Mouse (Mus musculus): ENCODE measurements around the gene Hacd1. TPM values are rescaled to one million over a fixed set of nuclear protein-coding genes. Genes with fewer than 3 reads are reported as not detected.

Gene Hacd1
- polyA plus RNA-seq, 1 experiment from 2014 or later, result 106 TPM

DNA sequence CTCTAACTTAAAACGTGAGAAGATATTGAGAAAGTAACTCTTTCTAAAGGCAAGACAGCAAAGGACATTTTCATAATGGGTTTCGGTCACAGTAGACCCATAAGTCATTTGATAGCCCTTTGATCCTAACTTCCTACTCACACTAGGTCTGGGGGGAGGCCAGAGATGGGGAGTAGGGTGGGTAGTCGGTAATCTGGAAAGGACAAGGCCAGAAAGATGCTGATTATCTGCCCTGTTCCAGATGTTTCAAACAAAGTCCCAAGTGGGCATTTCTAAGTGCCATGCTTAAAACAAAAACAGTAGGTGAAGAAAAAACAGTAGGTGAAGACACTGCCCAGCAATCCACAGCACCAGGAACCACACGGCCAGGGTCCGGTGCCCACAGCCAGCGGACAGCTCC is 1.2 kb downstream of the Hacd1 start:
- Histone ChIP-seq H3K36me3 (ENCODE audit: insufficient read depth, low read length) (no peaks in the 10 kb centered on the region), H3K27ac (ENCODE audit: low read length) (peak overlapping the region; percentile 80), H3K9ac (replicated peaks; ENCODE audit: low read depth) (peak overlapping the region; percentile 48), H3K9me3 (ENCODE audit: low read length) (no peaks in the 10 kb centered on the region), H3K4me3 (ENCODE audit: low read depth, low read length) (peak overlapping the region; percentile 83), H3K4me1 (ENCODE audit: insufficient read depth, low read depth, low read length) (no peaks in the 10 kb centered on the region), H3K27me3 (replicated peaks; ENCODE audit: insufficient read depth, low read length) (no peaks in the 10 kb centered on the region), H3K4me2 (replicated peaks; ENCODE audit: low read depth, low read length) (peak overlapping the region; percentile 75)
- WGBS, result 5% methylated on average over 6 of the region's 6 CpGs
- no peak for DNase-seq (ENCODE audit: low spot score)
- no peak for ATAC-seq
- TF ChIP-seq CTCF (IDR thresholded peaks at IDR 0.05) (no peak), EP300 (IDR thresholded peaks at IDR 0.05) (no peak)

DNA sequence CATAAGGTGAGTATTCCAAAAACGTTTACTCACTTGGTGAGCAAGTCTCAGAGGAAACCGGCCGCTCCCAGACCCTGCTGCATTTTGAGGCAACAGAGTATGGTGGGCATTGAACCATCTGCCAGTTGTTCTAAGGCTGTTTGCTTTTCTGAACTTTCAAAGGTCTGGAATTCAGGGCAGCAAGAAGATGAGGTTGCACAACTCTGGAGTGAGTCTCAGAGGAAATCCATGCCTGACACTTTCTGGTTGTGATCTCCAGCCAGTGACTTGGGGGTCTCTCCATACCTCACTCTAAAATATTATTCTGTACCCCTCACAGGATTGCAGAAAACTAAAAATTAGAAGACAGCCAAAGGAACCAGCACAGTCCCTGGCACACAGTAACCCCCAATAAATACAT is 1.8 kb downstream of the Hacd1 start:
- no peak for ATAC-seq
- H3K4me1 ChIP-seq (ENCODE audit: insufficient read depth, low read depth, low read length), result no peaks in the 10 kb centered on the region
- no peak overlapping the region for H3K4me2 ChIP-seq (replicated peaks; ENCODE audit: low read depth, low read length)
- H3K9me3 ChIP-seq (ENCODE audit: low read length), result no peaks in the 10 kb centered on the region
- H3K27ac ChIP-seq (ENCODE audit: low read length), result no peak overlapping the region
- TF ChIP-seq CTCF (IDR thresholded peaks at IDR 0.05), result no peak
- TF ChIP-seq EP300 (IDR thresholded peaks at IDR 0.05), result no peak
- H3K9ac ChIP-seq (replicated peaks; ENCODE audit: low read depth), result no peak overlapping the region
- DNase-seq (ENCODE audit: low spot score), result peak; percentile 26
- no peaks in the 10 kb centered on the region for H3K27me3 ChIP-seq (replicated peaks; ENCODE audit: insufficient read depth, low read length)
- 66% methylated on average over 3 of the region's 3 CpGs for WGBS
- no peak overlapping the region for H3K4me3 ChIP-seq (ENCODE audit: low read depth, low read length)
- H3K36me3 ChIP-seq (ENCODE audit: insufficient read depth, low read length), result no peaks in the 10 kb centered on the region

DNA sequence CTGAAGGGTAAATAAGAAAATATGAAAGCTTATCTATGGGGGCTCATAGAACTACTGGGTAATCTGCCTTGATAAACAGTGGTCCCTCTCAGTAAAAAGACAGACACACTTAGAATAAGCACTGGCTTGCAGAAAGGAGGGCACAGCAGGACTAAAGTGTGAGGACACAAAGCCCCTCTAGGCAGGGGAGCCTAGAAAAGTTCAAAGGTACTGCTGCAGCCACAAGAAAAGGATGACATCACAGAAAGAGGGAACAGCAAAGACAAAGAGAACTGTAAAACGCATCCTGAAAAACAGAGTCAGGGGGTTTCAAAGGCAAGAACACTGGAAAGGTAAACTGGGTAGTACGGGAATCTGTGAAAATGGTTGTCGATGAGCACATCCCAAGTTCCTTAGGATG is 2.3 kb downstream of the Hacd1 start:
- Histone ChIP-seq H3K4me2 (replicated peaks; ENCODE audit: low read depth, low read length) (no peak overlapping the region), H3K36me3 (ENCODE audit: insufficient read depth, low read length) (no peaks in the 10 kb centered on the region), H3K9me3 (ENCODE audit: low read length) (no peaks in the 10 kb centered on the region), H3K4me3 (ENCODE audit: low read depth, low read length) (no peak overlapping the region), H3K4me1 (ENCODE audit: insufficient read depth, low read depth, low read length) (no peaks in the 10 kb centered on the region), H3K27ac (ENCODE audit: low read length) (no peak overlapping the region), H3K27me3 (replicated peaks; ENCODE audit: insufficient read depth, low read length) (no peaks in the 10 kb centered on the region), H3K9ac (replicated peaks; ENCODE audit: low read depth) (no peak overlapping the region)
- TF ChIP-seq CTCF (IDR thresholded peaks at IDR 0.05) (no peak), EP300 (IDR thresholded peaks at IDR 0.05) (no peak)
- DNase-seq (ENCODE audit: low spot score), result no peak
- ATAC-seq, result no peak
- 84% methylated on average over 3 of the region's 3 CpGs for WGBS

DNA sequence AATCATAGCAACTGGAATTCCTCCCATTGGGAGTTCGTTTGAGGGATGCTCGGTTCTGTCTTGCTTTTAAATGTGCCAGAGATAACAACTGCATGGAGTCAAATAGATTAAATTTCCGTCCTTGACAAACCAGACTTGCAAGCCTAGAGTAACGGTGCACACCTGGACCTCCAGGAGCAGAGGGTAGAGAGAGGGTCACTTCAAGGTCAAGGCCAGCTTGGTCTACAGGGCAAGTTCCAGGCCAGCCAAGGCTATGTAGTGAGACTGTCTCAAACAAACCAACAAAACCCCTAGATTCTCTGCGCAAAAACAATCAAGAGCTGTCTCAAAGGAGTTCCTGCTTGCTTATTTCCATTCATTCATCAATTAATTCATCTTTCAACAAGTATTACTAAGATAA is 7.1 kb downstream of the Hacd1 start:
- TF ChIP-seq EP300 (IDR thresholded peaks at IDR 0.05) (no peak), CTCF (IDR thresholded peaks at IDR 0.05) (no peak)
- ATAC-seq (no peak), DNase-seq (ENCODE audit: low spot score) (no peak)
- Histone ChIP-seq H3K9ac (replicated peaks; ENCODE audit: low read depth) (no peak overlapping the region), H3K27me3 (replicated peaks; ENCODE audit: insufficient read depth, low read length) (no peaks in the 10 kb centered on the region), H3K9me3 (ENCODE audit: low read length) (no peaks in the 10 kb centered on the region), H3K36me3 (ENCODE audit: insufficient read depth, low read length) (no peaks in the 10 kb centered on the region), H3K27ac (ENCODE audit: low read length) (no peak overlapping the region), H3K4me3 (ENCODE audit: low read depth, low read length) (no peak overlapping the region), H3K4me1 (ENCODE audit: insufficient read depth, low read depth, low read length) (no peaks in the 10 kb centered on the region), H3K4me2 (replicated peaks; ENCODE audit: low read depth, low read length) (no peak overlapping the region)
- 64% methylated on average over 5 of the region's 5 CpGs for WGBS

DNA sequence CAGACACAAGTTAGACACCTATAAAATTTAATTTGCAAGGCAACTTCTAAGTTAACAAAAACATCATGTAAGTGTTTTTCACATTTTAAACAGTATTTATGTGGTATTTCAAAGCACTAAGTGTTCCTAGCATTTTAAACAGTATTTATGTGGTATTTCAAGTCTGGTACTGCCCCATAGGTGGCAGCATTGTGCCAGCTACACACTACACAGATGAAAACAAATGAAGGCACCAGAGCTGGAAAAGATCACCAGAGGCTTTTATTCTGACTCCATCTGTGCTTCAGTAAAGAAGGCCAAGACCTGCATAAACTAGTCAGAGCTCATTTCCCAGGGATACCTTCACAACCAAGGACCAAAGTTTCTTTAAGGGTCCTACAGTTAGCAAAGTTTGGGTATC is 7.6 kb downstream of the Hacd1 start:
- Histone ChIP-seq H3K27me3 (replicated peaks; ENCODE audit: insufficient read depth, low read length) (no peaks in the 10 kb centered on the region), H3K4me3 (ENCODE audit: low read depth, low read length) (no peak overlapping the region), H3K36me3 (ENCODE audit: insufficient read depth, low read length) (no peaks in the 10 kb centered on the region), H3K27ac (ENCODE audit: low read length) (no peak overlapping the region), H3K4me2 (replicated peaks; ENCODE audit: low read depth, low read length) (no peak overlapping the region), H3K4me1 (ENCODE audit: insufficient read depth, low read depth, low read length) (no peaks in the 10 kb centered on the region), H3K9ac (replicated peaks; ENCODE audit: low read depth) (no peak overlapping the region), H3K9me3 (ENCODE audit: low read length) (no peaks in the 10 kb centered on the region)
- DNase-seq (ENCODE audit: low spot score) (peak; percentile 89), ATAC-seq (peak; percentile 77)
- TF ChIP-seq CTCF (IDR thresholded peaks at IDR 0.05) (peak; percentile 87), EP300 (IDR thresholded peaks at IDR 0.05) (0 out of 2 replicates have a peak, but pooled peaks have one; percentile 36)

DNA sequence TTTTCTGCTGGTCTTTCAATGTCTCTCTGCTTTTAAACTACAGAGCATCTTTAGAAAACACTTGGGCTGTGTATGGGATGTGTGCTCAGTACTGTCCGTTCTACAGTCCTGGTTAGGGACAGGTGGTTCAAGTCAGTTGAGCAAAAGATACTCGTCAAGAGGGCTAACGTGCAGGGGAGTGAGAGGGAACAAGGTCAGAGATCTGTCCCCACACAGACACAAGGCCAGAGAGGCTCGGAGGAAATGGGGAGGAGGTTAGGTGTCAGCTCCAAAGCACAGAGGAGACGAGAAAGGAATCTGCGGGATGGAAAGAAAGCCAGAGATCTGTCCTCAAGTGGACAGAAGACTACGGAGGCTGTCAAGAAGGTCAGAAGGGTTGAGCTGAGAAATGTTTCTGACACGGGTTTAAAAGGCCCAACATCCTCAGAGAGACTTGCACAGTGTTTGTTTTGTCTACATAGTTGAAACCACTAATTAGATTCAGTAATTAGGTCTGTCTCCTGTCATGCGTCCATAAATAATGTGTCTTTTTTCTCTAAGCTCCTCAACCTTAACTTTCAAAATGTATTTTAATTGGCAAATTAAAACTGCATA is 12.3 kb downstream of the Hacd1 start:
- Histone ChIP-seq H3K4me3 (ENCODE audit: low read depth, low read length) (no peak overlapping the region), H3K9me3 (ENCODE audit: low read length) (no peaks in the 10 kb centered on the region), H3K4me1 (ENCODE audit: insufficient read depth, low read depth, low read length) (no peaks in the 10 kb centered on the region), H3K9ac (replicated peaks; ENCODE audit: low read depth) (no peak overlapping the region), H3K4me2 (replicated peaks; ENCODE audit: low read depth, low read length) (no peak overlapping the region), H3K36me3 (ENCODE audit: insufficient read depth, low read length) (no peaks in the 10 kb centered on the region), H3K27ac (ENCODE audit: low read length) (no peak overlapping the region), H3K27me3 (replicated peaks; ENCODE audit: insufficient read depth, low read length) (no peaks in the 10 kb centered on the region)
- TF ChIP-seq EP300 (IDR thresholded peaks at IDR 0.05) (no peak), CTCF (IDR thresholded peaks at IDR 0.05) (no peak)
- ATAC-seq (no peak), DNase-seq (ENCODE audit: low spot score) (no peak)
- 43% methylated on average over 9 of the region's 9 CpGs for WGBS

DNA sequence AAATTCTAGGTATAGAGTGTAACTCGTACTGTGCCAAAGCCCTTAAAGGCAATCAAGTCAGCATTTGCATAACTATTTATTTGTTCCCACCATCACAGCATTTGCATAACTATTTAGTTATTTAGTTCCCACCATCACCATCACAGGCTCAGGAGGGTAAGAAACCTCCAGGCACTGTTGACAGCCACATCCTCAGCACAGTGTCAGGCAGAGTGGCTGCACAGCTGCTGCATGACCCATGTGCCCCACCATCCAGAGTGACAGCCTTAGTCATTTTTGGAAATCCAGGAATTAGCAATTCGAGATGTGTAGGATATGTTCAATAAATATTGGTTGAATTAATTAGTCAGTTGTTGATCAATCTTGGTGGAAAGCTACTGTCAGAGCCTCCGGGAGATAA is 12.9 kb downstream of the Hacd1 start:
- H3K9ac ChIP-seq (replicated peaks; ENCODE audit: low read depth), result no peak overlapping the region
- 76% methylated on average over 3 of the region's 3 CpGs for WGBS
- no peak for ATAC-seq
- H3K9me3 ChIP-seq (ENCODE audit: low read length), result no peaks in the 10 kb centered on the region
- H3K27me3 ChIP-seq (replicated peaks; ENCODE audit: insufficient read depth, low read length), result no peaks in the 10 kb centered on the region
- no peak overlapping the region for H3K4me2 ChIP-seq (replicated peaks; ENCODE audit: low read depth, low read length)
- H3K4me3 ChIP-seq (ENCODE audit: low read depth, low read length), result no peak overlapping the region
- H3K4me1 ChIP-seq (ENCODE audit: insufficient read depth, low read depth, low read length), result no peaks in the 10 kb centered on the region
- H3K36me3 ChIP-seq (ENCODE audit: insufficient read depth, low read length), result no peaks in the 10 kb centered on the region
- TF ChIP-seq EP300 (IDR thresholded peaks at IDR 0.05) (no peak), CTCF (IDR thresholded peaks at IDR 0.05) (no peak)
- no peak overlapping the region for H3K27ac ChIP-seq (ENCODE audit: low read length)
- DNase-seq (ENCODE audit: low spot score), result no peak
